Mouse (Mus musculus): Measurements from ENCODE around the gene AW011738. TPM values are rescaled to one million over a fixed set of nuclear protein-coding genes. Genes with fewer than 3 reads are reported as not detected.

Gene AW011738
- total RNA-seq (2023) = 10 to 100 TPM in 1 of 2 experiments, 1 to 10 TPM in 1; 6.5 to 10.3 TPM

GRCm38 (mm10) chr4:156203001-156203412, at the start of gene AW011738:
AW011738 (plus strand) TSS chr4:156203304.

GRCm38 (mm10) chr4:156197131-156197828, 5.8 kb upstream of the AW011738 start, which contains the start of gene Agrn:
Agrn (minus strand) TSS chr4:156197488.

DNA sequence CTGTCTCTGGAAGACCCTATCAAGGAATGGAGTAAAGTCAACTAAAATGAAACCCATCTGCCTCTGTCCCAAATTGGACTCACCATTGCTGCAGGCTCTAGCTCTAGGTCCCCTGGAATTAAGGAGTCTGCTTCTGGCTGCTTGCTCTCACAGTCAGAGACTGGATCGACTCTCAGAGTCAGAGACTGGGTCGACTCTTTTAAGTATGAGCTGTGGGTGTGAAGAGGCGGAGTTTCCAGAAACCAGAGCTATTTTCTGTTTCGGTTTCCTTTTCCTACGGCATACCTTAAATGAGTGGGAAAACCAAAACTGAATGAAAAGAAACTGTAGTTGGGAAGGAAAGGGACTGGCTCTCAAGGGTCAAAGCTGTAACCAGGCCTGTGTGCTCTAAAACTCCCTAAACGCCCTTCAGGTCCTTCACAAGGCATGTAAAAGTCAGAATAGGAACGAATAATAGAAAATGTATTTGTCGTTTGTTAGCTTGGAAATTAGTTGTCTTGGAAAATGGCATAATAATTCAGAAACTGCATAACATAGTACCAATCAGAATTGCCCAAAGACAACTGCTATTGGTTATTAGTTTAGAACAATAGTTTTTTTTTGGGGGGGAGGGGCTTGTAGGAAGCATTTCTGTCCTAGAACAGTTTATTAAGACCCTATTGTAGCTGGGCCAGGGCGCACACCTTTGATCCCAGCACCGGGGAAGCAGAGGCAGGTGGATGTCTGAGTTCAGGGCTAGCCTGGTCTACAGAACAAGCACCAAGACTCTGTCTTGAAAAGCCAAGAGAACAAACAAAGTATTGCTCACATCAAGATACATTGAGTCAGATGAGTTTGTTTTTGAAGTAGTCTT, 2.3 kb upstream of the AW011738 start, which contains the start of gene Isg15:
Isg15 (minus strand) TSS at position 196 of the 853 bp plus-strand sequence.

DNA sequence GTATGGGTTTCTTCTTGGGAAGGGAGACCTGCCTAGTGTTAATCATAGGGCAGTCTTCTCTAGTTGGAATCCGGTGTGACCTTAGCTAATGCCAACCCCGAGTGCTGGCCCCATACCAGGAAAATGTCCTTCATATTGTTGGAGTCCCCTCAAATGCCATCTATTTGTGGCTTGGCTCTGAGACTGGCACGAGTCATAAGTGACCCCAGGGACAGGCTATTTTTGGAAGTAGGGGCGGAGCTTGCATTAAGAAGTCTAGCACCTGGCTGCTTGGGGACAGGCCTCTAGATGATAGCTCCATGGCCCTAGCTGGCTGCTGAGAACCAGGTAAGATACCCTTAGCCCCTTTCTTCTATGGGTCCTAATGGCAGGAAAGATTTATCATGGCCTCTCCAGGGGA, 12.5 kb downstream of the AW011738 start, which contains the start of gene Perm1:
Perm1 (plus strand) TSS at position 220 of the 400 bp plus-strand sequence.

GRCm38 (mm10) chr4:156234701-156235213, 31.7 kb downstream of the AW011738 start, which contains the start of gene Plekhn1:
Plekhn1 (minus strand) TSS chr4:156234857.

GRCm38 (mm10) chr4:156235808-156236533, 32.9 kb downstream of the AW011738 start, which contains the start of gene Noc2l:
Noc2l (plus strand) TSS chr4:156236010.

Other genes with a start within 250 kb of the AW011738 start
- 10 to 100 TPM; 30.9 to 60.7 TPM for gene C1qtnf12, start 241.0 kb upstream of the AW011738 start, total RNA-seq (2023)
- gene B3galt6, start 210.7 kb upstream of the AW011738 start, total RNA-seq (2023) = 1 to 10 TPM; 2.5 TPM
- 100 to 1,000 TPM; 107 to 110 TPM for gene Sdf4, start 210.4 kb upstream of the AW011738 start, total RNA-seq (2023)
- gene Tnfrsf4, start 189.5 kb upstream of the AW011738 start, total RNA-seq (2023) = 1 to 10 TPM; 1.5 to 2.8 TPM
- 1 to 10 TPM; 3.2 to 4.0 TPM for gene Tnfrsf18, start 177.1 kb upstream of the AW011738 start, total RNA-seq (2023)
- gene Ttll10, start 143.9 kb upstream of the AW011738 start, total RNA-seq (2023) = not detected
- gene 9430015G10Rik, start 93.3 kb upstream of the AW011738 start, total RNA-seq (2023) = 10 to 100 TPM; 16.1 to 18.7 TPM
- under 1 TPM; 0.44 to 0.46 TPM for gene Rnf223, start 72.8 kb upstream of the AW011738 start, total RNA-seq (2023)
- gene Agrn, start 5.8 kb upstream of the AW011738 start, total RNA-seq (2023) = 10 to 100 TPM; 13.1 to 18.7 TPM
- gene Isg15, start 2.5 kb upstream of the AW011738 start, total RNA-seq (2023) = 10 to 100 TPM in 1 of 2 experiments, 1 to 10 TPM in 1; 6.9 to 14.9 TPM
- gene Perm1, start 12.6 kb downstream of the AW011738 start, total RNA-seq (2023) = under 1 TPM in 1 of 2 experiments, not detected in 1; 0.09 TPM
- 10 to 100 TPM; 15.6 to 18.2 TPM for gene Plekhn1, start 31.6 kb downstream of the AW011738 start, total RNA-seq (2023)
- 10 to 100 TPM; 26.6 to 31.4 TPM for gene Noc2l, start 32.7 kb downstream of the AW011738 start, total RNA-seq (2023)
- 1 to 10 TPM; 4.4 to 5.3 TPM for gene Samd11, start 52.4 kb downstream of the AW011738 start, total RNA-seq (2023)
- gene Vmn2r-ps159, start 127.8 kb downstream of the AW011738 start, total RNA-seq (2023) = not detected

All from neutrophil, adult 83 days (primary cell).